Mouse (Mus musculus) left cerebral cortex, adult 8-10 months (tissue): ENCODE measurements around the gene Tmem9b. TPM values are rescaled to one million over a fixed set of nuclear protein-coding genes. Genes with fewer than 3 reads are reported as not detected.

Experiments
- DNase-seq, 2 experiments: peaks; one replicate each; pipeline ENCODE4 v3.0.0; 2022; ENCODE audit warnings: low spot score in 2 of 2
- total RNA-seq, 4 experiments: library from RNA; stranded (reverse); gene quantifications; 2 replicates each; pipeline ENCODE4 v1.2.4; 2022

Gene Tmem9b
- total RNA-seq, 4 experiments from 2014 or later = 91.8 to 93.5 (median 92.3) TPM

- no peak for DNase-seq
Measured at GRCm38 (mm10) chr7:109739822-109740370, 12.8 kb downstream of the Tmem9b start.

GRCm38 (mm10) chr7:109734806-109735205 lies 17.9 kb downstream of the Tmem9b start:
- DNase-seq = no peak

- DNase-seq = no peak
Measured at GRCm38 (mm10) chr7:109731626-109732025, 21.0 kb downstream of the Tmem9b start, which contains the start of gene Ascl3. Ascl3 (minus strand) TSS chr7:109731726.

GRCm38 (mm10) chr7:109723697-109724096 lies 29.0 kb downstream of the Tmem9b start, which contains the start of gene BC051019:
BC051019 (minus strand) TSS chr7:109723850.
- no peak for DNase-seq

- DNase-seq = no peak
Measured at GRCm38 (mm10) chr7:109723114-109723513, 29.6 kb downstream of the Tmem9b start.

GRCm38 (mm10) chr7:109722618-109723017 lies 30.1 kb downstream of the Tmem9b start:
- no peak for DNase-seq

GRCm38 (mm10) chr7:109719286-109719685 lies 33.4 kb downstream of the Tmem9b start:
- no peak for DNase-seq

GRCm38 (mm10) chr7:109713434-109713982 lies 39.2 kb downstream of the Tmem9b start:
- no peak for DNase-seq

- no peak for DNase-seq
Measured at GRCm38 (mm10) chr7:109712198-109712597, 40.5 kb downstream of the Tmem9b start.

- no peak for DNase-seq
Measured at GRCm38 (mm10) chr7:109710069-109710468, 42.6 kb downstream of the Tmem9b start.

- DNase-seq = no peak
Measured at GRCm38 (mm10) chr7:109708961-109709382, 43.7 kb downstream of the Tmem9b start.

GRCm38 (mm10) chr7:109707023-109707785 lies 45.5 kb downstream of the Tmem9b start:
- no peak for DNase-seq

- no peak for DNase-seq
Measured at GRCm38 (mm10) chr7:109704461-109704860, 48.2 kb downstream of the Tmem9b start.

- DNase-seq = no peak
Measured at GRCm38 (mm10) chr7:109704016-109704377, 48.7 kb downstream of the Tmem9b start.

GRCm38 (mm10) chr7:109703190-109704015 lies 49.3 kb downstream of the Tmem9b start, which contains the start of the genes St5 and Akip1:
St5 (minus strand) TSS chr7:109703605.
Akip1 (plus strand) TSS chr7:109703690.
- DNase-seq = peak; percentile 83 to 89

- DNase-seq = no peak
Measured at GRCm38 (mm10) chr7:109702721-109703120, 50.0 kb downstream of the Tmem9b start.

- no peak for DNase-seq
Measured at GRCm38 (mm10) chr7:109700213-109700612, 52.5 kb downstream of the Tmem9b start.

- DNase-seq = no peak
Measured at GRCm38 (mm10) chr7:109695339-109695726, 57.3 kb downstream of the Tmem9b start.

- DNase-seq = no peak
Measured at GRCm38 (mm10) chr7:109694576-109695338, 57.9 kb downstream of the Tmem9b start.

- no peak for DNase-seq
Measured at GRCm38 (mm10) chr7:109690961-109691360, 61.7 kb downstream of the Tmem9b start.

- no peak for DNase-seq
Measured at GRCm38 (mm10) chr7:109690101-109690500, 62.6 kb downstream of the Tmem9b start.
